Mouse (Mus musculus) splenic B cell, adult 2 months (primary cell): ENCODE data around the gene Tprkb.
"Not testable (repeated sequence)": the region's sequence is repeated elsewhere in the genome, so short reads cannot be mapped to it uniquely, and the experiment has no call there.

Experiments
- DNase-seq: peaks from one replicate; pipeline ENCODE4 v3.0.0-alpha.2; 2011; ENCODE audit warnings: low read depth, low spot score
- H3K27me3 ChIP-seq: 2 replicates; pipeline ENCODE4 v1.6.1; 2012; ENCODE audit warnings: mild to moderate bottlenecking, low read length, moderate library complexity, mixed read lengths; ENCODE audit not compliant: control insufficient read depth, poor library complexity, insufficient read depth, severe bottlenecking
- H3K36me3 ChIP-seq: 2 replicates; pipeline ENCODE4 v1.6.1; 2012; ENCODE audit warnings: mild to moderate bottlenecking, low read length, moderate library complexity, mixed read lengths; ENCODE audit not compliant: control insufficient read depth, poor library complexity, insufficient read depth, severe bottlenecking

Tprkb gene

DNA sequence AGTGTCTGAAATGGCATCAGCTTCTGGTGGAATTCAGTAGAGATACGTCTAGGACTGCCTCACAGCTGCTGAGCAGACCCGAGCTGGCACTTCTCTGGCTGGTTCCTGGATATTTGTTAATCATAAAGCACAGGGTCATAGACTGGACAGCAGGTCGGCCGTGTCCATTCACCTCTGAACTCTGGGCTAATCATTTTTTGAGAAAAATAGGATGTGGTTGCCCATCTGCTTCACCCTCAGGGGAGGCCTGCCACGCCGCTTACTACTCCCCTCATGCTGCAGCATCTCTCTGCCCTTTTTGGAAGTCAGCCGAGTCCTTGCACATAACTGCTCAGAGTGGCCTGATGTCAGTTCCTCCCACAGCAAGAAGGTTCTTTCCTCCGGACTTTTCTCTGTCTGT is 22.4 kb downstream of the Tprkb start:
- H3K36me3 ChIP-seq, result no peaks in the 10 kb centered on the region
- DNase-seq, result no peak
- no peaks in the 10 kb centered on the region for H3K27me3 ChIP-seq

DNA sequence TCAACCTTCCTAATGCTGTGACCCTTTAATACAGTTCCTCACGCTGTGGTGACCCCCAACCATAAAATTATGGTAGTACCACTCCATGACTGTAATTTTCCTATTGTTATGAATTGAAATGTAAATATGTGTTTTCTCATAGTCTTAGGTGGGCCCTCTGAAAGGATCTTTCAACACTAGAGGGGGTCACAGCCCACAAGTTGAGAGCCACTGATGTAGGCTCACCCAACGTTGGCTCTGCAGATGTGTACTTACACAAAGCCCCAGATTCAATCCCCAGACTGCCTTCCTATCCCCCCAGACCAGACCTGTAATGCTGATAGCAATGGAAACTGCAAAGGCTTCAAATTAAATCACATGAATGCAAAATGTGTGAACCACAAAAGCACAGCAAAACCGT is 24.0 kb downstream of the Tprkb start:
- Histone ChIP-seq H3K27me3 (no peaks in the 10 kb centered on the region), H3K36me3 (no peaks in the 10 kb centered on the region)
- DNase-seq, result peak; percentile 58

DNA sequence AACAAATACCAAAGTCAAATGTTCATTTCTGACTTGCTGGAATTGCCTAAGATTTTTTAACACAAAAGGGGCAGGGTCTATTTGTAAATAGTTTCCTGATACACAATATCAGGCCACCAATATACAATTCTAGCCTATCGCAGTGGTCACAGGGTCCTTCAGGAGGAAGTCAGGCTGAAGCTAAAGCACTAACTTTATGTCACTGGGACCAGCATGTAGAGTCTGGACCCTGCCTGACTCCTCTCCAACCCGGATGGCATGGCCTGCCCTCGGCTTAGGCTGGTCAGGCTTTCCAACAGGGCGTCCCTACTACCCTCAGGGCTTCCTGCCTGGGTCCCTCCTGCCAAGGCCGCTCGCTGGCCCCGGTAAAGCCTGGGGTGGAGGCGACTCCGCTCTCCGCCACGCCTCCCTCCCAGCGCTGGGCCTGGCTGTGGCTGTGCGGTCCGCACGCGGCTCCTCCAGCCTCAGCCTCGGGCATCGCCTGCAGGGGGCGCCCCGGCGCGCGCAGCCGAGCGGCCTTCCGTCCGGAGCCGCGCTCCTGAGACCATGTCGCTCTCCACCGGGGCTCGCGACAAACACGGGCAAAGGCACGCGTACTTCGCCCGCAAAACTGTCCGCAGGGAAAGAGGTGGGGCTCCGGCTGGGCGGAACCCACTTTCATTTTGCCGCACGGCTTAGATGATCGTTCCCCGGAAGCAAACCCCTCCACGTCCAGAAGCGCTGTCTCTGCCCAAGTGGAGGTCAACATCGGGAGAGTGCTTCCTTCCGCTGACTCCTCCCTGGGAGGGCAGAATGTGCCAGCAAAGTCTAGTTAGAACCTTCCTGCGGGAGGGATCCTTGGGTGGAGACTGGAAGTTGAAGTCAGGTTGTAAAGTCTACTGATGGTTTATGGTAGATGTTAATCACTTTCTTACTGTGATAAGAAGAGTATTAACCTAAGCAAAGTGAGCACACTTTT is 25.1 kb downstream of the Tprkb start:
- peak; percentile 72 for DNase-seq
- H3K27me3 ChIP-seq, H3K36me3 ChIP-seq: not testable (repeated sequence)

DNA sequence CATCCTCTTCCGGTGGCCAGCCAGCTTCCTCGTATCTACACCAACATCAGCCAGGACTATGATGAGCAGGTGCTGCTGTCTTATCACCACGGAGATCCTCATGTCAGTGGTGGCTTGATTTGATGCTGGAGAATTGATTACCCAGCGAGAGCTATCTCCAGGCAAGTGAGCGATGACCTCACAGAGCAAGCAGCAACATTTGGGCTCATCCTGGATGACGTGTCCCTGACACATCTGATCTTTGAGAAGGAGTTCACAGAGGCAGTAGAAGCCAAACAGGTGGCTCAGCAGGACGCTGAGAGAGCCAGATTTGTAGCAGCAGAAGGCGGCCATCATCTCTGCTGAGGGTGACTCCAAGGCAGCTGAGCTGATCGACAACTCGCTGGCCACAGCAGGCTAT is 27.0 kb downstream of the Tprkb start:
- no peaks in the 10 kb centered on the region for H3K27me3 ChIP-seq
- peaks cover 2% of the 10 kb centered on the region; the same call in 1 of the 2 replicates for H3K36me3 ChIP-seq

DNA sequence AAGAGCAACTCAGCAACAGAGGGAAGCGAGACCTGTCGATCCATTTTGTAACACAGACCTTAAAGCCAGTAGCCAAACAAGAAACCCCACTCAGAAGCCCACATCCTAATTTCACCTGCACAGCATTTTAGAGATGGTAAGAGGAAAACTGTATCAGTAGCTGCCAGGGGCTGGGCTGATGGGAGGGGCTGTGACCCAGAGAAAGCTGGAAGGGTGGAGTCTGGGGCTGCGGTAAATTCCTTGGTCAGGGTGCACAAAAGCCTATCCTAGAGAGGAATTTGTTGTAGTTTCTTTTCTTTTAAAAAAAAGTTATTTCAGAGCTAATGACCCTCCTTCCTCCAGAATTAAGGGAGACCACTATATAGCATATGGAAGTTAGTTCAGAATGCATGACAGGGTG is 30.8 kb downstream of the Tprkb start:
- DNase-seq, result no peak
- no peaks in the 10 kb centered on the region for H3K27me3 ChIP-seq
- H3K36me3 ChIP-seq, result peaks cover 18% of the 10 kb centered on the region

More for the DNA sequence above, 27.0 kb downstream of the Tprkb start:
- DNase-seq, result no peak

DNA sequence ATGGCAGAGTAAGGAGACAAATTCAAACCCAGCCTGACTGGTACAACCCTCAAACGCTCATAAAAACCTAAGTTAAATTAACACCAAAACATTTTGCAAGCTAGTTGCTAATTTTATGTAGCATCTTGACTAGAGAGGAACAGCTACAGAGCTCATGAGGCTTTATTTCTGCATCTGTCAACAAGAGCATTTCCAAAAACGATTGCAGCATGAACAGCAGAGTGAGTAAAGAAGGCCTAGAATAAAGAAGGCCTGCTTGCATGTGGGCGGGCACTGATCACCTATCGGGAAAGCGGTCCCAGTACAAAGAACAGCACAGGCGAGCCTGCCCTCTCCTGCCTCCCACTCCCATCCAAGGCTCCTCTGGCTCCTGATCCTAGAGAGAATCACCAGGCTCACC is 36.9 kb downstream of the Tprkb start:
- DNase-seq, result no peak
- H3K36me3 ChIP-seq, result peaks cover 38% of the 10 kb centered on the region
- H3K27me3 ChIP-seq, result no peaks in the 10 kb centered on the region

DNA sequence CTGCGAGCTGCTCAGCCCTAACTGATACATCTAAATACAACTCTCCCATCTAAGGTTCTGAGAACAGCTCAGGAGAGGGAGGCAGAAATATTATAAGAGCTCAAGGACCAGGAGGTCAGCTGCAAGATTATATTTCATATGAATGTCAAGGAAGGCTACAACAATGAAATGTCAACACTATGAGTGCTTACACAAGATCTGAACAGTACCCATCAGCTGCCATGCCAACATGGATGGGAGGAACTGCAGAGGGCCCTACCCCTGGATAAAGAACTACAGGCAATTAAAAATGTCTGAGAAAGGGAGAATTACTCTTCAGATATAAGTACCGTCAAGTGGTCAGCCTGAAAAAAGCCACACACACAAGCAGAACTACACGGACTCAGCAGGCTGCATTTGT is 45.9 kb downstream of the Tprkb start:
- DNase-seq, result no peak
- H3K36me3 ChIP-seq, result peaks cover 21% of the 10 kb centered on the region
- no peaks in the 10 kb centered on the region for H3K27me3 ChIP-seq

DNA sequence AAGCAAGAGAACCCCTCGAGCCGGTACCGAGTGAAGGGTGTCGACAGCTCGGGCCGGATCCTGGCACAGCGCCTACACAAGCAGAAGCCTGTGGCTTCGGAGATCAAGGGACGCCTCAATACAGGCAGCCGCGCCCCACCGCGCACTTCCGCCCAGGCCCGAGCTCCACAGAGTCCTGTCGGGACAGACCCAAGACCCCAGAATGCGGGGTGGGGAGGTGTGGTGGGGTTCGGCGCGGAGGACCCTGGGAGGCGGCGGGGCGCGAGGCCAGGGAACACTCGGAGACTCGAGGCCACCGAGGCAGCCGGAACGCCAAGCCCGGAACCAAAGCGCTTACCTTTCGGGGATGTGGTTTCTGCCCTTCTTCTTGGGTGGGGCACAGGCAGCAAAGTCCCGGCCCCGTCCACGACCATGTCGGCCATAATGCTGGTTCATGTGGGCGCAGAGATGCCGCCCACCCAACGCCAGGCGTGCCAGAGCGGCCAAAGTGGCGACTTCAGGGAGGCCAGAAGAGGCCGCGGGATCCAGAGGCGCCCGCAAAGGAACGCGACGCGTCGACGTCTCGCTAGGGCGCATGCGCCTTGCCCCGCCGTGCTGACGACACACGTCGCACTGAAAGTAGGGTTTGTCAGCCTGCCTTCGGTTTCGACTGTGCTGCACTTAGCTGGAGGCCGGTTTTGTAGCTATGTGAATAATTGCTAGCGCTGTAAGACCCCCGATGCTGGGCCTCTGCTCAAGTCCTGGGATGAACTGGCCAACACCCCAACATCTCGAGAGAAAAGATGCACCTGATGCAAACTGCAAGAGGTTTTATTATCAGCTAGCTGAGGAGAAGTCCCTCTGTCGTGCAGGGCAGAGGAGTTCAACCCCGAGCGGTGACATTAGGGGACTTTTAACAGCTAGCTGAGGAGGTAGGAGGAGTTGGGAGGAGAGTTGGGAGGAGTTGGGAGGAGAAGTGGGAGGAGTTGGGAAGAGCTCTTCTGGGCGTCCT is 49.7 kb downstream of the Tprkb start, which contains the start of gene Dusp11:
Gene Dusp11, minus strand, starts transcription at position 567 of the 991 bp plus-strand sequence.
- Histone ChIP-seq H3K27me3 (no peaks in the 10 kb centered on the region), H3K36me3 (peaks cover 11% of the 10 kb centered on the region)
- peak; percentile 93 for DNase-seq

DNA sequence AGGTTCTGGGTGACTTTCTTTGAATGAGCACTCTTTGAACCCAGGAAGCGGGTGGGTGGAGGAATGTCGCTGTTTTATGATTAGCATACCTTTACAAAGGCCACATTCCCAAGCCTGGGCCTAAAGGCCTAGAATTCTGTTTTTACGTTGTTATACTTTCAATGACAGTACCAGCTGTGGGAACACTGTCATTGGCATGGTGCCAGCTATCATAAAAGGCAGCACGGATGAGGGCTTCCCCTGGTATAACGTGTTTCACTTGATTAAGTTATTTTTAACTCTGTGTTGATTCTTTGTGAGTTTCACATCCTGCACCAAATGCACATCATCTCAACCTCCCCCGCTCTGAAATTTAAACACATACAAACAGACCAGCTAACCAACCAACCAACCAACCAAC is 54.4 kb downstream of the Tprkb start:
- not testable (repeated sequence) for H3K36me3 ChIP-seq, H3K27me3 ChIP-seq
- DNase-seq, result peak; percentile 78

DNA sequence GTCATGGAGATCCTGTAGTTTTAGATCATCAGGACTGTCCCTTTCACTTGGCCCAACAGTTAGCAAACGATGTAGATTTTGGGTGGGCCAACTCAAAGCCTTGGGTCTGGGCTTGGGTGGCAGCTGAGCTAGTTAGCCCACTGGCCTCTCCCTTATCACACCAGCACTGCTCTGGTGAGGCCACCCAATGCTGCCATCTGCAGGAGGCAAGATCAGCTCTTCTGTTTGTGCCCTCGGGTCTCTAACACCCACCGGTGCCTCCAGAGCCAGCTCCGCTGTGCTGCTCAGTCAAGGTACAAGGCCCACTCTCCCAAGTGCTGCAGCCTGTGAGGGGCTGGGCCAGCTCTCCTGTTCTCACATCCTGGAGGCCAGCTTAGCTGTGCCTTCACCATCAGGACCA is 55.0 kb downstream of the Tprkb start:
- no peaks in the 10 kb centered on the region for H3K36me3 ChIP-seq
- peak; percentile 71 for DNase-seq

DNA sequence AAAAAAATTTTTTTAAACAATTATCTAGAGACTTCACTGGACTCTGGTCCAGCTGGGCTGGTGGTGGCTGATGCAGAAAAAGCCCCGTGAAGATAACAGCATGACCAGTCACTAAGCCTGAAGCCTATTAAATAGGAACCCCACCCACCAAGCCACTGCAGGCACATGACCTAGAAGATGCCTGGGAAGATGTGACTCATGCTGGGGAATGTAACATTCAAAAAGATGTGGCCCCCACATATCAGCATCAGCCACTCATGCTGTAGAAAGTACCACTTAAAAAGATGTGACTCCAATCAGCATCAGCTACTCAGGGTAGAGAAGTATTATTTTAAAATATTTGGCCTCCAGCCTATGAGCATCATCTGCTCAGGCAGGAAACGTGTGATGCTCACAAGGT is 58.2 kb downstream of the Tprkb start:
- DNase-seq, result peak; percentile 50
- Histone ChIP-seq H3K36me3 (no peaks in the 10 kb centered on the region), H3K27me3 (no peaks in the 10 kb centered on the region)

More for the DNA sequence above, 55.0 kb downstream of the Tprkb start:
- H3K27me3 ChIP-seq, result no peaks in the 10 kb centered on the region

DNA sequence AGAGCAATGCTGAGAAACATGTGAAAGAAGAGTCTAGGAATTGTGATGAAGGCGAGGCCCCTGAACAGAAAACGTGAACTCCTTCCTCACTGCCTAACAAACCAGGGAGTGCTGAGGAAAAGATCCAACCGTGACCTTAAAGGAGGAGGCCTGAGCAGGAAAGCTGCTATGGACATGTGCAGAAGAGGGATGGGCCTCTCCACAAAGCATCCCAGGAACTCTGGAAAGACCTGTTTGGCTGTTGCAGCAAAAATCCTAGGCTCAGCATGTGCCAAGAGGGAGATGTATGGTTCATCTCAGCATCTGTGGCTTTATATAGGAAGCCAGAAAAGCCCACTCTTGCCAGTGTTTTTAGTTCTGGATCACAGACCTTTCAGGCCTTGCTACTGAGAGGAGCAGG is 61.0 kb downstream of the Tprkb start:
- Histone ChIP-seq H3K36me3 (no peaks in the 10 kb centered on the region), H3K27me3 (no peaks in the 10 kb centered on the region)
- no peak for DNase-seq

DNA sequence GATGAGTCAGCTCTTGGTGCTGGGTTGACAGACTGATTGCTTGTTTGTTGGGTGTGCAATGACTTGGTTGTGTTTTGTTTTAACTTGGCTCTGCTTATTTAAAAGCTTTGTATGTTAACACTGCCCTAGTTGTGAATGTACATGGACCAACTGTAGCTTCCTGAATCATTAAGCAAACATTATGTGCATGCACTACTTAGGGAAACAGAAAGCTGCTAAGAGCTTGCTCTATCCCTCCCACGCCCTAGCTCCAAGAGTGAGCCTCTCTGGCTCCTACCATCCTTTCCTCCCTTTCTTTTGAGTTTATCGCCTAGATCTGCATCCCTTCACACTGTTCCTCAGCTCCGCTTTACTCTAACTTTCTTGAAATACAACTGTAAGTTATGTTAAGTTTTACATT is 61.7 kb downstream of the Tprkb start:
- DNase-seq, result no peak
- H3K36me3 ChIP-seq, result no peaks in the 10 kb centered on the region
- no peaks in the 10 kb centered on the region for H3K27me3 ChIP-seq

DNA sequence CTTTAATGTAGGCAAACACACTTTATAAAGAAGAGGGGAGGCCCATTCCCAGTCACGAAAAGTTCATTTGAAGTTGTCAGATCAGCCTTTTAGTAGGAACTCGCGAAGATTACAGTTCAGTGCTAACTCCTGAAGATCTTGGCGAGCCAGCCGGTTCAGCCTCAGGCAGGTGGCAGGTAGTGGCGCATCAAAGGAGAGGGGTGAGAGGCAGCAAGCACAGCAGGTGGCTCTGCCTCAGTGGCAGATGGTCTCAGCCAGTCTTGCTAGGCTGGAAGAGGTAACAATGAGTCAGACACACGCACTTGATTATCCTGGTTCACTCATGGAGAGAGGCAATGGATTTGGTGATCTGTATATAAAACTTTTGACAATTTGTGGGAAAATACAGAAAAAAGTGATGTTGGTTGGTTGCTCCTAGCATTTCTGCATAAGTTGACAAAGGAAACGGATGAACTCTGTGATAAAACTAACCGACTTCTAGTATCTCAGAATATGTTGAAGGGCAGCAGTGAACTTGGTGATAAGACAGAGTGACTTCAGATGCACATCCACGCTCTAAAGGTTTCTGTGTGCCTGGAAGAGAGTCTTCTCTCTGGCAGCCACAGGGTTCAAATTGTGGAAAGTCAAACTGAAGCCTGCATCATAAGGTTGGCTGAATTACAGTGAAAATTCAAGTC is 63.4 kb downstream of the Tprkb start:
- no peaks in the 10 kb centered on the region for H3K36me3 ChIP-seq
- no peaks in the 10 kb centered on the region for H3K27me3 ChIP-seq
- no peak for DNase-seq
